Mouse (Mus musculus) retina, embryonic 14.5 days (tissue): ENCODE results near the gene Anxa9.

ENCODE experiments used
- DNase-seq: peaks from one replicate; pipeline ENCODE4 v3.0.0-alpha.2; 2015; ENCODE audit warnings: low spot score

Anxa9 gene

GRCm38 (mm10) chr3:95283589-95283941 is 23.4 kb downstream of the Anxa9 start:
- no peak for DNase-seq

- peak; percentile 80 for DNase-seq
These were observed 23.9 kb downstream of the Anxa9 start for GRCm38 (mm10) chr3:95282865-95283588.

GRCm38 (mm10) chr3:95282381-95282864 is 24.6 kb downstream of the Anxa9 start:
- DNase-seq = peak; percentile 37

- DNase-seq = peak; percentile 99
These were observed 25.5 kb downstream of the Anxa9 start, which contains the start of the genes Mindy1 and Prune1 for GRCm38 (mm10) chr3:95281216-95282126. Gene Mindy1 (plus strand): TSS chr3:95281345. Gene Prune1 (minus strand): TSS chr3:95282076.

GRCm38 (mm10) chr3:95280747-95281146 is 26.2 kb downstream of the Anxa9 start:
- DNase-seq = peak; percentile 10

GRCm38 (mm10) chr3:95277149-95277551 is 29.8 kb downstream of the Anxa9 start:
- DNase-seq = peak; percentile 12

GRCm38 (mm10) chr3:95276428-95276934 is 30.5 kb downstream of the Anxa9 start:
- no peak for DNase-seq

- no peak for DNase-seq
These were observed 31.8 kb downstream of the Anxa9 start for GRCm38 (mm10) chr3:95275161-95275560.

GRCm38 (mm10) chr3:95274453-95274852 is 32.5 kb downstream of the Anxa9 start:
- no peak for DNase-seq

GRCm38 (mm10) chr3:95273471-95273870 is 33.5 kb downstream of the Anxa9 start:
- DNase-seq = no peak

GRCm38 (mm10) chr3:95270766-95271364 is 36.1 kb downstream of the Anxa9 start:
- DNase-seq = no peak

GRCm38 (mm10) chr3:95269789-95270188 is 37.2 kb downstream of the Anxa9 start:
- no peak for DNase-seq

- no peak for DNase-seq
These were observed 39.1 kb downstream of the Anxa9 start for GRCm38 (mm10) chr3:95267855-95268254.

GRCm38 (mm10) chr3:95266052-95266451 is 40.9 kb downstream of the Anxa9 start:
- no peak for DNase-seq

- DNase-seq = no peak
These were observed 42.3 kb downstream of the Anxa9 start for GRCm38 (mm10) chr3:95264724-95265123.

GRCm38 (mm10) chr3:95263089-95263739 is 43.8 kb downstream of the Anxa9 start:
- peak; percentile 74 for DNase-seq

GRCm38 (mm10) chr3:95261975-95262374 is 45.0 kb downstream of the Anxa9 start:
- DNase-seq = no peak

GRCm38 (mm10) chr3:95256931-95257330 is 50.0 kb downstream of the Anxa9 start:
- no peak for DNase-seq

GRCm38 (mm10) chr3:95250783-95251424 is 56.1 kb downstream of the Anxa9 start, which contains the start of gene Bnipl:
Gene Bnipl (minus strand): TSS chr3:95251193.
- no peak for DNase-seq

GRCm38 (mm10) chr3:95250361-95250760 is 56.6 kb downstream of the Anxa9 start:
- DNase-seq = no peak
